Mouse (Mus musculus) forebrain, postnatal 0 days (tissue): ENCODE data around the gene BC004004. TPM values are rescaled to one million over a fixed set of nuclear protein-coding genes. Genes with fewer than 3 reads are reported as not detected.

Experiments used
- ATAC-seq: fragments of 200-750 bp; cut with Nextera tagmentation; 2 replicates; pipeline ENCODE4 v1.8.0; 2017; ENCODE audit warnings: mild to moderate bottlenecking, moderate library complexity
- DNase-seq: peaks from one replicate; pipeline ENCODE4 v3.0.0-alpha.2; 2015
- H3K27ac ChIP-seq: fragments of 300-500 bp; sonication (generic); 2 replicates; pipeline ENCODE4 v1.5.1; 2014; ENCODE audit warnings: low read depth, mild to moderate bottlenecking, antibody characterized with exemption, low read length, moderate library complexity, mixed read lengths
- H3K27me3 ChIP-seq: fragments of 300-500 bp; sonication (generic); 2 replicates; pipeline ENCODE4 v1.6.1; 2014; ENCODE audit warnings: mild to moderate bottlenecking, low read length, mixed read lengths; ENCODE audit not compliant: insufficient read depth
- H3K36me3 ChIP-seq: fragments of 300-500 bp; sonication (generic); 2 replicates; pipeline ENCODE4 v1.6.1; 2014; ENCODE audit warnings: mild to moderate bottlenecking, moderate library complexity; ENCODE audit not compliant: insufficient read depth
- H3K4me1 ChIP-seq: fragments of 300-500 bp; sonication (generic); 2 replicates; pipeline ENCODE4 v1.6.1; 2014; ENCODE audit warnings: antibody characterized with exemption; ENCODE audit not compliant: insufficient read depth
- H3K4me2 ChIP-seq: fragments of 300-500 bp; sonication (generic); 2 replicates; pipeline ENCODE4 v1.6.1; 2014; ENCODE audit warnings: low read depth, mild to moderate bottlenecking, moderate library complexity
- H3K4me3 ChIP-seq: fragments of 300-500 bp; sonication (generic); 2 replicates; pipeline ENCODE4 v1.5.1; 2014; ENCODE audit warnings: low read depth, low read length, mixed read lengths
- H3K9ac ChIP-seq: fragments of 300-500 bp; sonication (generic); 2 replicates; pipeline ENCODE4 v1.6.1; 2014; ENCODE audit warnings: mild to moderate bottlenecking
- H3K9me3 ChIP-seq: fragments of 300-500 bp; sonication (generic); 2 replicates; pipeline ENCODE4 v1.6.1; 2016; ENCODE audit warnings: low read length
- CTCF ChIP-seq: sonication (generic); IDR thresholded peaks from 2 replicates; pipeline ENCODE4 v1.5.1; 2016; ENCODE audit warnings: antibody characterized with exemption, control low read depth, low read depth
- WGBS: fragments of 180-500 bp; shearing (Covaris S2); extraction: QIAGEN DNeasy Blood & Tissue Kit; methylation state at CpG from one replicate; pipeline ENCODE4 v1.1.7; 2014; 5-methylcytosine and 5-hydroxymethylcytosine counted together
- polyA plus RNA-seq: library from polyadenylated mRNA; unstranded; fragments of >200 nt; fragmentation: Nextera tagmentation; extraction: Ambion mirVana; gene quantifications from 2 replicates; pipeline ENCODE4 v1.2.1, GENCODE M21; 2015
- total RNA-seq: library from RNA; depleted of rRNA; stranded (reverse); fragments of >200 nt; gene quantifications from 2 replicates; pipeline ENCODE4 v1.2.3, GENCODE M21; 2014; rRNA removed

The BC004004 gene
- total and polyA plus RNA-seq, 2 experiments from 2014 or later, result 128 to 153 TPM

DNA sequence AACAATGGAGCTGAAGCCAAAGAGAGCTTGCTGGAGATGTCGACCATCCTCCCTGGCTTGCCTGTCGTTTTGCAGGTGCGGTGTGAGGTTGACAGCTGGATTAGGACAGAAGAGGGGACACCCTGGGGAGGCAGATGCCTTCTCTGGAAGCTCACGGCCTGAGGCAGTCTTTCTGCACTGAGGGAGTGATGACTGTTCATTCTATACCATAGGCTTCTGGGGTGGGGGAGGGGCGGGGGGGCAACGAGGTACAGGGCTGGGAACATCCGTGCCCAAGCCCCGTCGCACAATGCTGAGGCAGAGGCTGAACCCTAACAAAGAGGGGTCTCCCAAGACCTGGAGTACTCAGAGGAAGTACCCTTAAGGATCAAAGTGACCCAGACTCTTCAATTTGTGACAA, 88.3 kb downstream of the BC004004 start:
- H3K36me3 ChIP-seq, result no peaks in the 10 kb centered on the region
- H3K4me3 ChIP-seq, result peak overlapping the region; percentile 28
- peak overlapping the region; percentile 91 for H3K27ac ChIP-seq
- WGBS, result 5% methylated on average over 9 of the region's 9 CpGs
- TF ChIP-seq CTCF, result no peak
- peak; percentile 36 for ATAC-seq
- H3K9ac ChIP-seq, result peak overlapping the region; percentile 56
- no peaks in the 10 kb centered on the region for H3K9me3 ChIP-seq
- DNase-seq, result no peak
- H3K27me3 ChIP-seq, result no peaks in the 10 kb centered on the region
- H3K4me1 ChIP-seq, result peaks cover 23% of the 10 kb centered on the region
- H3K4me2 ChIP-seq, result peak overlapping the region; percentile 52

DNA sequence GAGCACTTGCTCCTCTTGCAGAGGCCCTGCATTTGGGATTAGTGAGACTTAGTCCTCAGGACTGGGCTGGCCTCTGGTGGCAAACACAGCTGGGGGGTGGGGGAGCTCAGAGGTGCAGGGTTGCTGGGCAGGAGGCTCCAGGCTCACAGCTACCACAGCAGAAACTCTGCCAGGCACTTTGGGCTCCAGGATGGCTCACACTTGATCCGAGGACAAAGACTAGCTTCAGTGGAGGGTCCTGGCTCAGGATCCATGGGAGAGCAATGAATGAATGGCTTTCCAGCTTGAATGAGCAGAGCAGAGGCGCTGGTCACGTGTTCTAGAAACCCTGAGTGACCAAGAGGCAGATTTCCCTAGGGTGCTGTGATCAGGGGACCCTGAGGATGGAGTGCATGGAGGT, 90.3 kb downstream of the BC004004 start:
- 57% methylated on average over 3 of the region's 3 CpGs for WGBS
- ATAC-seq (no peak), DNase-seq (no peak)

DNA sequence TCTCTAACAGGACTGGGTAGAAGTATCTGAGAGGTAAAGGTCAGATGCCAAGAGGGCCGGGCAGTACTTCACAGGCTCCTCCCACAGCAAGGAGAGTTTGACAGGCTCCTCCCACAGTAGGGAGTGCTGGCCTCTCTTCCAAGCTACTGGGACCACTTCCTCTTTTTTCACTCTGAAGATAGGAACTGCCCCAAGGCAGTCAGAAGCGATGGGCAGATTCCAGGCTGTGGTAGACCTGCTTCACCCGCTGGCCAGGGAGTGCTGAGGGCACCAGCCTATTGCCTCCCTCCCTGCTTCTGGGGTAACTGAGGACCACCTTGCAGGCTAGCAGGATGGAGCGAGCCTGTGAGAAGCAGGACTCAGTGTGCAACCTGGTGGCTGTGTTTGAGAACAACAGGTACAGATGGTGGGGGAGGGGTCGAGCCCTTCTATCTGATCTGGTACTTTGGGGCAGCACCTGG, 92.2 kb downstream of the BC004004 start, which contains the start of gene Fgd2:
TSS of gene Fgd2 (plus strand) at position 154 of the 461 bp plus-strand sequence.
- no peak for ATAC-seq
- no peak within 1 kb of the TSS for H3K4me2 ChIP-seq
- H3K4me1 ChIP-seq, result peaks cover 16% of the 10 kb centered on the region
- H3K36me3 ChIP-seq, result no peaks in the 10 kb centered on the region
- 30% methylated on average over 5 of the region's 5 CpGs for WGBS
- DNase-seq, result no peak
- H3K9me3 ChIP-seq, result no peaks in the 10 kb centered on the region
- no peak within 1 kb of the TSS for H3K9ac ChIP-seq
- no peaks in the 10 kb centered on the region for H3K27me3 ChIP-seq
- H3K4me3 ChIP-seq, result no peak within 1 kb of the TSS
- H3K27ac ChIP-seq, result no peak within 1 kb of the TSS
- peak; percentile 35; the same call in 1 of the 2 replicates for TF ChIP-seq CTCF

More for the DNA sequence above, 90.3 kb downstream of the BC004004 start:
- Histone ChIP-seq H3K27ac (no peak overlapping the region), H3K4me3 (no peak overlapping the region), H3K9me3 (no peaks in the 10 kb centered on the region), H3K4me2 (no peak overlapping the region), H3K4me1 (peaks cover 23% of the 10 kb centered on the region), H3K27me3 (no peaks in the 10 kb centered on the region), H3K9ac (no peak overlapping the region), H3K36me3 (no peaks in the 10 kb centered on the region)
- no peak for TF ChIP-seq CTCF

DNA sequence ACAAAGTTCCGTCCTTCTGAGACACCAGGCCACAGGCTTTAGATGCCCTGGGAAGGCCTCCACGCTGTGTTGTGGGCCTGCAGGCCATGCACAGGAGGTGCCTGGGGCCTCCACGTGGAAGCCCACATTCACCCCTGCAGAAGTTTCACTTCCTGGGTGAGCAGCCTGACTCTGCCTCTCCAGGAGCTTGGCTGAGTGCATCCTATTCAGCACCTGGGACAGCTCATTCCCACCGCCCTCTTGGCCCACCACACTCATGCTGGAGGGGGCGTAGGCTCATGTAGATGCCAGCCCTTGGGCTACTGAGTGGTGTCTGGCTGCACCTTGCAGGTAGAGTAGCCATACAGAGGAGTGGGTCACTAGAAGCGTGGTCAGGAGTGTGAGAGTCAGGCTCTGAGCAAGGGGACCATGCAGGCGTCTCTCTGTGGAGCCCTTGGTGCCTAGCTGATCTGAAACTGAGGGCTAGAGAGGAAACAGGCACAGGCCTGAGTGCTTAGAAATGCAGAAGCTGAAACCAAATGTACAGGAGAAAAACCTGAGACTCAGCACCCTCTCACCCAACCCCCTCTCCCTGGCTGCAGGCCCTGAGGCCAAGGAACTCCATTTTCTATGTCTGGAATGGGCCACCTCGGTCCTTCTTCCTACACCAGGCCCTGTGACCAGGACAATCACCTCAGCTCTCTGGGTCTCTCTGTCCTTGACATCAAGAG, 93.5 kb downstream of the BC004004 start:
- 66% methylated on average over 8 of the region's 8 CpGs for WGBS

DNA sequence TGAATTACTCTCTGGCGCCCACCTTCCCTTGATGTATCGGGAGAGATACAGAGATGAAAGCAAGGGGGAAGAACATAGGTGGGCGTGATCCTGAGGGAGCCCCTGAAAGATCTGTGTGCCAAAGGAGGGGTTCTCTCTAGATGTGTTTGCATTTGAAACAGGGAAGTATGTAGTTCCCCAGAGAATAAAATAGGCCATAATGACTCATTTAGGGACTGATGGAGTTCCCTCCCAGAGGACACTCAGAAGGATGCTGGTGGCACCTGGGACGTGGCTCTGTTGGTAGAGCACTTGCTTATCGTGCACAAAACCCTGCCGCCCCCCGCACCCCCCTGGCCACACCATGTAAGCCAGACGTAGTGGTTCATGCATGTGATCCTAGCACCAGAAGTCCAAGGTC, 94.5 kb downstream of the BC004004 start:
- Histone ChIP-seq H3K27me3 (no peaks in the 10 kb centered on the region), H3K4me2 (no peak overlapping the region), H3K27ac (no peak overlapping the region), H3K4me1 (no peaks in the 10 kb centered on the region), H3K4me3 (no peak overlapping the region), H3K36me3 (no peaks in the 10 kb centered on the region), H3K9me3 (no peaks in the 10 kb centered on the region), H3K9ac (no peak overlapping the region)
- 83% methylated on average over 8 of the region's 8 CpGs for WGBS
- DNase-seq (no peak), ATAC-seq (no peak)
- no peak for TF ChIP-seq CTCF

More for the DNA sequence above, 93.5 kb downstream of the BC004004 start:
- Histone ChIP-seq H3K36me3 (no peaks in the 10 kb centered on the region), H3K27me3 (no peaks in the 10 kb centered on the region), H3K4me1 (0 out of 2 replicates have a peak, but pooled peaks cover 3% of the 10 kb centered on the region), H3K9me3 (no peaks in the 10 kb centered on the region), H3K27ac (no peak overlapping the region), H3K9ac (no peak overlapping the region), H3K4me3 (no peak overlapping the region), H3K4me2 (no peak overlapping the region)
- DNase-seq, result no peak
- no peak for TF ChIP-seq CTCF
- no peak for ATAC-seq

Other genes with a start within 250 kb of the BC004004 start
- gene Srsf3, start 236.2 kb upstream of the BC004004 start, total RNA-seq, result 263 and 287 TPM in 2 replicates
- 367 and 416 TPM in 2 replicates for gene Srsf3, start 236.2 kb upstream of the BC004004 start, polyA plus RNA-seq
- gene Cdkn1a, start 177.8 kb upstream of the BC004004 start, total RNA-seq, result 15.3 and 20.0 TPM in 2 replicates
- 94.3 and 121 TPM in 2 replicates for gene Cdkn1a, start 177.8 kb upstream of the BC004004 start, polyA plus RNA-seq
- gene Rab44, start 154.6 kb upstream of the BC004004 start, total RNA-seq, result not detected in 2 replicates
- 0.13 TPM in 1 of 2 replicates, not detected in the other for gene Rab44, start 154.6 kb upstream of the BC004004 start, polyA plus RNA-seq
- gene Cpne5, start 30.6 kb upstream of the BC004004 start, total RNA-seq, result 46.2 and 60.0 TPM in 2 replicates
- 48.6 and 61.6 TPM in 2 replicates for gene Cpne5, start 30.6 kb upstream of the BC004004 start, polyA plus RNA-seq
- 67.8 and 79.7 TPM in 2 replicates for gene Ppil1, start 4.6 kb upstream of the BC004004 start, total RNA-seq
- gene Ppil1, start 4.6 kb upstream of the BC004004 start, polyA plus RNA-seq, result 103 and 106 TPM in 2 replicates
- gene Pi16, start 48.9 kb downstream of the BC004004 start, total RNA-seq, result 3.5 and 5.7 TPM in 2 replicates
- 1.7 and 2.0 TPM in 2 replicates for gene Pi16, start 48.9 kb downstream of the BC004004 start, polyA plus RNA-seq
- gene Mtch1, start 79.1 kb downstream of the BC004004 start, total RNA-seq, result 556 and 595 TPM in 2 replicates
- 459 and 504 TPM in 2 replicates for gene Mtch1, start 79.1 kb downstream of the BC004004 start, polyA plus RNA-seq
- 15.9 and 17.3 TPM in 2 replicates for gene Fgd2, start 92.1 kb downstream of the BC004004 start, total RNA-seq
- 9.2 and 14.1 TPM in 2 replicates for gene Fgd2, start 92.1 kb downstream of the BC004004 start, polyA plus RNA-seq
- gene Pim1, start 222.0 kb downstream of the BC004004 start, total RNA-seq, result 8.7 and 14.6 TPM in 2 replicates
- gene Pim1, start 222.0 kb downstream of the BC004004 start, polyA plus RNA-seq, result 10.3 and 12.0 TPM in 2 replicates